Mouse (Mus musculus) limb, embryonic 11.5 days (tissue): Measurements from ENCODE around the gene Abcc6. TPM values are rescaled to one million over a fixed set of nuclear protein-coding genes. Genes with fewer than 3 reads are reported as not detected.
A peak's percentile ranks its signal among the peaks of the same experiment; 100 is the strongest.

Experiments used
- ATAC-seq: fragments of 200-750 bp; cut with Nextera tagmentation; 2 replicates; pipeline ENCODE4 v1.8.0; 2017; ENCODE audit warnings: low read depth; ENCODE audit not compliant: insufficient number of reproducible peaks, low FRiP score, low TSS enrichment
- DNase-seq: peaks from one replicate; pipeline ENCODE4 v3.0.0-alpha.2; 2015; ENCODE audit warnings: low spot score
- H3K27ac ChIP-seq: fragments of 300-500 bp; sonication (generic); replicated peaks from 2 replicates; pipeline ENCODE4 v1.5.1; 2014; ENCODE audit warnings: low read depth, mild to moderate bottlenecking, low read length
- H3K27me3 ChIP-seq: fragments of 300-500 bp; sonication (generic); 2 replicates; pipeline ENCODE4 v1.6.1; 2014; ENCODE audit warnings: mild to moderate bottlenecking, low read length, mixed read lengths; ENCODE audit not compliant: control insufficient read depth, insufficient read depth
- H3K36me3 ChIP-seq: fragments of 300-500 bp; sonication (generic); 2 replicates; pipeline ENCODE4 v1.6.1; 2014; ENCODE audit warnings: mild to moderate bottlenecking, low read length, moderate library complexity, mixed read lengths; ENCODE audit not compliant: control insufficient read depth, insufficient read depth
- H3K4me1 ChIP-seq: fragments of 300-500 bp; sonication (generic); 2 replicates; pipeline ENCODE4 v1.6.1; 2014; ENCODE audit warnings: low read length, mixed read lengths; ENCODE audit not compliant: control insufficient read depth, insufficient read depth
- H3K4me2 ChIP-seq: fragments of 300-500 bp; sonication (generic); 2 replicates; pipeline ENCODE4 v1.6.1; 2014; ENCODE audit warnings: low read depth, mild to moderate bottlenecking, moderate library complexity; ENCODE audit not compliant: severe bottlenecking
- H3K4me3 ChIP-seq: fragments of 300-500 bp; sonication (generic); 2 replicates; pipeline ENCODE4 v1.5.1; 2014; ENCODE audit warnings: low read depth, low read length
- H3K9ac ChIP-seq: fragments of 300-500 bp; sonication (generic); 2 replicates; pipeline ENCODE4 v1.6.1; 2014; ENCODE audit warnings: mild to moderate bottlenecking, low read length
- H3K9me3 ChIP-seq: fragments of 300-500 bp; sonication (generic); 2 replicates; pipeline ENCODE4 v1.6.1; 2016; ENCODE audit warnings: low read length; ENCODE audit not compliant: control insufficient read depth
- WGBS: fragments of 180-500 bp; shearing (Covaris S2); extraction: QIAGEN DNeasy Blood & Tissue Kit; methylation state at CpG from one replicate; pipeline ENCODE4 v1.1.7; 2014; 5-methylcytosine and 5-hydroxymethylcytosine counted together
- polyA plus RNA-seq: library from polyadenylated mRNA; unstranded; fragments of >200 nt; fragmentation: Nextera tagmentation; extraction: Ambion mirVana; gene quantifications from 2 replicates; pipeline ENCODE4 v1.2.1, GENCODE M21; 2014

Abcc6 gene
- polyA plus RNA-seq, 1 experiment from 2014 or later: 0.15 TPM

- no peaks in the 10 kb centered on the region for H3K9me3 ChIP-seq
- H3K4me2 ChIP-seq: no peak overlapping the region
- no peaks in the 10 kb centered on the region for H3K36me3 ChIP-seq
- H3K9ac ChIP-seq: no peak overlapping the region
- H3K4me3 ChIP-seq: no peak overlapping the region
- 78% methylated on average over 3 of the region's 3 CpGs for WGBS
- no peaks in the 10 kb centered on the region for H3K4me1 ChIP-seq
- no peaks in the 10 kb centered on the region for H3K27me3 ChIP-seq
- ATAC-seq (no peak), DNase-seq (no peak)
- no peak overlapping the region for H3K27ac ChIP-seq
Observed at GRCm38 (mm10) chr7:46019594-46019993, 10.5 kb downstream of the Abcc6 start.

- H3K27ac ChIP-seq: peak overlapping the region; percentile 58; the same call in 1 of the 2 replicates
- ATAC-seq: peak; percentile 63
- H3K9me3 ChIP-seq: no peaks in the 10 kb centered on the region
- peak; percentile 63 for DNase-seq
- no peak overlapping the region for H3K9ac ChIP-seq
- no peaks in the 10 kb centered on the region for H3K27me3 ChIP-seq
- peaks cover 8% of the 10 kb centered on the region; the same call in 1 of the 2 replicates for H3K4me1 ChIP-seq
- H3K36me3 ChIP-seq: no peaks in the 10 kb centered on the region
- WGBS: 21% methylated on average over 9 of the region's 9 CpGs
- no peak overlapping the region for H3K4me3 ChIP-seq
- H3K4me2 ChIP-seq: no peak overlapping the region
Observed at GRCm38 (mm10) chr7:46013266-46014010, 16.7 kb downstream of the Abcc6 start.

GRCm38 (mm10) chr7:46012121-46012520, 18.0 kb downstream of the Abcc6 start:
- Histone ChIP-seq H3K4me2 (no peak overlapping the region), H3K9ac (no peak overlapping the region), H3K27ac (no peak overlapping the region), H3K4me3 (no peak overlapping the region), H3K9me3 (no peaks in the 10 kb centered on the region), H3K27me3 (no peaks in the 10 kb centered on the region), H3K4me1 (peaks cover 8% of the 10 kb centered on the region; the same call in 1 of the 2 replicates), H3K36me3 (no peaks in the 10 kb centered on the region)
- DNase-seq: no peak
- no peak for ATAC-seq

GRCm38 (mm10) chr7:46009578-46009977, 20.5 kb downstream of the Abcc6 start:
- DNase-seq: peak; percentile 77
- no peaks in the 10 kb centered on the region for H3K27me3 ChIP-seq
- no peak overlapping the region for H3K9ac ChIP-seq
- peaks cover 8% of the 10 kb centered on the region; the same call in 1 of the 2 replicates for H3K4me1 ChIP-seq
- H3K27ac ChIP-seq: no peak overlapping the region
- H3K36me3 ChIP-seq: no peaks in the 10 kb centered on the region
- H3K9me3 ChIP-seq: no peaks in the 10 kb centered on the region
- WGBS: 22% methylated on average over 5 of the region's 5 CpGs
- no peak overlapping the region for H3K4me3 ChIP-seq
- no peak overlapping the region for H3K4me2 ChIP-seq
- no peak for ATAC-seq

- Histone ChIP-seq H3K4me2 (no peak overlapping the region), H3K4me3 (no peak overlapping the region), H3K4me1 (no peaks in the 10 kb centered on the region), H3K9me3 (no peaks in the 10 kb centered on the region), H3K27ac (no peak overlapping the region), H3K9ac (no peak overlapping the region), H3K27me3 (no peaks in the 10 kb centered on the region), H3K36me3 (no peaks in the 10 kb centered on the region)
- ATAC-seq (no peak), DNase-seq (no peak)
- 60% methylated on average over 4 of the region's 4 CpGs for WGBS
Observed at GRCm38 (mm10) chr7:46002748-46003147, 27.4 kb downstream of the Abcc6 start.

GRCm38 (mm10) chr7:46000577-46000976, 29.5 kb downstream of the Abcc6 start:
- H3K27me3 ChIP-seq: no peaks in the 10 kb centered on the region
- no peaks in the 10 kb centered on the region for H3K9me3 ChIP-seq
- ATAC-seq (no peak), DNase-seq (no peak)
- no peaks in the 10 kb centered on the region for H3K4me1 ChIP-seq
- H3K36me3 ChIP-seq: no peaks in the 10 kb centered on the region
- no peak overlapping the region for H3K4me3 ChIP-seq
- no peak overlapping the region for H3K9ac ChIP-seq
- H3K4me2 ChIP-seq: no peak overlapping the region
- no peak overlapping the region for H3K27ac ChIP-seq
- 93% methylated on average over 4 of the region's 4 CpGs for WGBS

- no peaks in the 10 kb centered on the region for H3K4me1 ChIP-seq
- H3K9me3 ChIP-seq: no peaks in the 10 kb centered on the region
- no peak overlapping the region for H3K27ac ChIP-seq
- 86% methylated on average over 8 of the region's 8 CpGs for WGBS
- H3K9ac ChIP-seq: no peak overlapping the region
- ATAC-seq (no peak), DNase-seq (no peak)
- H3K36me3 ChIP-seq: no peaks in the 10 kb centered on the region
- no peak overlapping the region for H3K4me3 ChIP-seq
- H3K4me2 ChIP-seq: no peak overlapping the region
- H3K27me3 ChIP-seq: no peaks in the 10 kb centered on the region
Observed at GRCm38 (mm10) chr7:45992470-45992869, 37.6 kb downstream of the Abcc6 start.

- H3K27ac ChIP-seq: no peak overlapping the region
- H3K27me3 ChIP-seq: no peaks in the 10 kb centered on the region
- H3K36me3 ChIP-seq: no peaks in the 10 kb centered on the region
- DNase-seq (no peak), ATAC-seq (no peak)
- no peaks in the 10 kb centered on the region for H3K9me3 ChIP-seq
- 93% methylated on average over 1 of the region's 1 CpGs for WGBS
- no peaks in the 10 kb centered on the region for H3K4me1 ChIP-seq
- H3K9ac ChIP-seq: no peak overlapping the region
- no peak overlapping the region for H3K4me2 ChIP-seq
- no peak overlapping the region for H3K4me3 ChIP-seq
Observed at GRCm38 (mm10) chr7:45988344-45988743, 41.8 kb downstream of the Abcc6 start.

- ATAC-seq (no peak), DNase-seq (no peak)
- no peaks in the 10 kb centered on the region for H3K4me1 ChIP-seq
- no peak overlapping the region for H3K27ac ChIP-seq
- no peak overlapping the region for H3K9ac ChIP-seq
- H3K4me2 ChIP-seq: no peak overlapping the region
- no peaks in the 10 kb centered on the region for H3K36me3 ChIP-seq
- 76% methylated on average over 4 of the region's 6 CpGs for WGBS
- H3K4me3 ChIP-seq: no peak overlapping the region
- H3K9me3 ChIP-seq: no peaks in the 10 kb centered on the region
- H3K27me3 ChIP-seq: no peaks in the 10 kb centered on the region
Observed at GRCm38 (mm10) chr7:45986893-45987292, 43.2 kb downstream of the Abcc6 start.
